Mouse (Mus musculus) heart, postnatal 14 days (tissue): Measurements from ENCODE around the gene Parva. TPM values are rescaled to one million over a fixed set of nuclear protein-coding genes. Genes with fewer than 3 reads are reported as not detected.

Source experiments
- DNase-seq, 2 experiments: peaks; one replicate each; pipeline ENCODE4 v3.0.0; 2021 to 2022
- intact Hi-C: fragments of 180-260 bp; cut with DNase I; formaldehyde crosslinking; loops from one replicate; pipeline ENCODE4 v1.15.1; 2025
- total RNA-seq, 2 experiments: library from RNA; stranded (reverse); gene quantifications; 2 replicates each; pipeline ENCODE4 v1.2.3; 2021

The Parva gene
- total RNA-seq, 2 experiments from 2014 or later: 69.1 to 69.4 TPM

DNA sequence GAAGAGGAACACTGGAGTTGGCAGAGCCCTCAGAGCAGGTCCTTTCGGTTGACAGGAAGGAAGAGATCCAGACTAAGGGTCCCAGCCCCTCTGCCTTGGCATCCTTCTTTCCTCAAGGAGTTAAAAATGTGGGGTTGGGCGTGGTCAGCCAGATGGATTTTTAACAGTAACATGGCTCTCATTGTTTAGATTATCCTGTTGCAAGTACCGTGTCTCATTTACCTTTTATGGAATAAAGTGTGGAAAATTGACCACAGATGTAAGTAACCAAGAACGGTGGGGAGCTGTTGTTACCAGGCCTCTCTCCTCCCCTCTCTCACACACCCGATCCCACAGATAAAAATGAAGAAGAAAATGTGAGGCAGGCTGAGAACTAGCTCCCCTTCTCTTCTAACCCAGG is 75.5 kb downstream of the Parva start:
- intact Hi-C loops: no loop called here
- DNase-seq: no peak

DNA sequence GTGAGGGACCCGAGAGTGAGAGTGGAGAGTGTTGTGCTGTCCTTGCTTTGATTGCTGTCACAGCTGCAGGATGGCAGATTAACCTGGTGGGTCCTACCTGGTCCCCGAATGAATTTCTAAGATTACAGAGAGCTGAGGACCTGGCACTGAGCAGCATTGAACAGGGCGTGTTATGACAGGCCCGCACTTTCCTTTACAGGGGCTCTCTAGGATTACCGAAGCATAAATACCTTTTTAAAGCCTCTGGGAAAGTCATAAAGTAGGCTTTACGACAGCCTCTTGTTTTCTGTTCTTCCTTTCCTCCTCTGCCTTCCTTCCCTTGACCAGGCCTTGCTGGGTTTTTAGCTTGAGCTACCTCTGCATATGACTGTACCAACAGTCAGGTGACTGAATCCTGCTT is 76.1 kb downstream of the Parva start:
- DNase-seq: no peak
- intact Hi-C loops: no loop called here

DNA sequence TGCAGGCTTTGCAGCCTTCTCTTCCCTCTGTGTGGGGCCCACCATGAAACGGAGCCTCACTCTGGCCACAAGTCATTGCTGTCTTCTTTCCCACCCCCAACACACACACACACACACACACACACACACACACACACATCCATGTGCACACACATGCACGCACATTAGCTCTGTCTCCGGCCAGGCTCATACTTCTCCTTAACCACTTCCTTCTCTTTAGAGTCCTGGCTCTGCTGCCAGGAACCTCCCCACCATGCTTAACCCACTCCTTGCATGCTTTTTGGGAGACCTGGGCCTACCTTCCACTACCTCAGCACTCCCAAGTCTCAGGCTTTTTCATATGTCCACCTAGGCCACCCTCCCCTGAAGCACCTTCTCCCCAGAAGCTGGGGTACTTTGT is 76.6 kb downstream of the Parva start:
- no peak for DNase-seq
- intact Hi-C loops: no loop called here

DNA sequence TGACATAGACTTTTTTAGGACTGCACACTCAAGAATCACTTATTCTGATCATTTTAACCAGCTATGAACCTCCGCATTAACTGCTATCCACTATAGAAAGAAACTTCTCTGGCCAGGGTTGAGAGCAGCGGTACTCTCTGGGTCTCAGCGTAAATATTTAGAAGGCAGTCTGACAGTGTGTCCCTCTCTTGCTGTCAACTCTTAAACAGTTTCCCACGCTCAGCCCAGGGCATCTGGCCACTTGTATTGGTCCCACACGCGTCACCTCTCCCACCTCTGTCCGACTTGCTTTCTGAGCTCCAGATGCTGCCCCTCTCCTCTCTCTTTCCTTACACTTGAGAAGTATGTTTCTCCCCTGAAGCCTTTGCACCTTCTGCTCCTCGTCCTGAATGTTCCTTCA is 81.8 kb downstream of the Parva start:
- intact Hi-C loops: no loop called here
- no peak for DNase-seq

DNA sequence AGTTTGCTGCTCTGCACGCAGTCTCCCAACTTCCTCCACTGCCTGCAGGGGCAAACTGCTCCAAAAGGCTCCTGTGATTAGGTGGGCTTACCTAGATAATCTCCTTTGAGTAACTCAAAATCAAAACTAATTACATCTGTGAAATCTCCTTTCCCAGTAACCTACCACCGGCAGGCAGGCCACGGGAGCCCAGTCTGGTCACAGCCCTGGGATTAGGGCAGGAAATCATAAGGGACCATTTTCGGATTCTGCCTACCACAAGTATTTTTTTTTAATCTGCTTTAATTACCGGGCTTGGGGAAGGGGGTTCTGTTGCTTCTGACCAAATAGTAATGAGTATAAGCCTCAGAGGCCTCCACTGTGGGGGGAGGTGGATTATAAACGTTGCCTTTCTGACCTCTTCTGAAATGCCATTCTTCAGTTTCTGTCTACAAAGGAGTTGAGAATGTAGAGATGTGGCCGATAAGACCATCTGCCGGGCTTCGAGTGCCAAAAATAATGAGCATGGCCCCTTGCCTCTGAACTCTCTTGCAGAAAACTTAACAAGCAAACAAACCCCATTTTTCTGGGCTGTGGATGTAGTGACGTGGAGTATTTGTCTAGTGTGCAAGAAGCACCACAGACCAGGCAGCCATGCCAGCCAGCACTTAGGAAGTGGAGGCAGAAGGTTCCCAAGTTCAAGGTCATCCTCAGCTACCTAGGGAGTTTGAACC is 83.2 kb downstream of the Parva start:
- intact Hi-C loops: no loop called here
- no peak for DNase-seq

DNA sequence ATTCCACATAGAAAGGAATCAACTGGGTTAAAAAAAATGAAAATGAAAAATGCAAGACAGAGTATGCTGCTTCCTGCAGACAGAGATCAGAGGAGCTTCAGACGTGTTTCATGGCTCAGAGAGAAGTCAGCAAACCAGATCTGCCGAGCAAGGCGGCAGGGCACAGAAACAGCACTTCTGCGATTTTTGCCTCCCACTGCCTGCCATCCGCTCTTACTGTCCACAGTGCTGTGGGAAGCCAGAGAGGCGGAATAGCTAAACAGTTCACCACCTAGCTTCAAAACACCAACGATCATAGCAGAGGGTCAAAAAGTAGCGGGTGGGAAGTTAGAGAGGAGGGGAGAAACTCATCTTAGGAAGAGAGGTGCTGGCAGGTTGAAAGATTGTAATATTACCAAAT is 84.0 kb downstream of the Parva start:
- DNase-seq: no peak
- intact Hi-C loops: no loop called here

DNA sequence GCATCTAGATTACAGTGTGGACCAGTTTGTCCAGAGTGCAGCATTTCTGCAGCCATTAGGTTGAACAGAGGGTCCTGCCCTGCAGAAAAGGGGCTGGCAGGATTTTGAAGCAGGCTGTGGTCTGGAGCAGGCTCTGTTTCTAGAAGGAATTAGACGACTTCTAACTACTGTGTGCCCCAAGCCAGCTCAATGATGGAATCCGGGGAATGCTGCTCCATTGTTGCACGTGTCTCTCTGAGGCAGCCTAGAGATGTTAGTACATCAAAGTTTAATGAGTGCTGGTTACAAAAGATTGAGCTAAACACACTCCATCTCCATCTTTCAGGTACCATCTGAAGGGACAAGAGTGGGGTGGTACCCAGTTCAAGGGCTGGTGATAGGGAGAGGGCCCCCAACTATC is 85.0 kb downstream of the Parva start:
- DNase-seq: no peak
- intact Hi-C loops: no loop called here

DNA sequence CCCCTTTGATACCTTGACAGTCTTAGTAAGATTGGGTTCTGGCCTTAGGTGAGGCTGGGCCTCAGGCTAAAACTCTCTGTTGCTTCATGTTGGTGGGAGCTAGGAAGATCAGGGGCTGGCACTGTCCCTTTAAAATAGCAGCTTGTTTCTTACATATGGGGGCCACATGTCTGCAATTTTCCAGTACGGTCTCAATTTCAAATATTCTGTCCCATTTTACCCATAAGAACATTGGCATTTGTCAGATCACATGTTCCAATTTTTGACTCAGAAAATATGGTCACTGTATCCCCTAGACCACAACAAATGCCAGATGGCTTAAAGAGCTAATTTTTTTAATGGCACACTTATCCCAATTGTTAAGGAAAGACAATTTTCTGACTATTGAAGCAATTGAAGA is 85.6 kb downstream of the Parva start:
- intact Hi-C loops: no loop called here

DNA sequence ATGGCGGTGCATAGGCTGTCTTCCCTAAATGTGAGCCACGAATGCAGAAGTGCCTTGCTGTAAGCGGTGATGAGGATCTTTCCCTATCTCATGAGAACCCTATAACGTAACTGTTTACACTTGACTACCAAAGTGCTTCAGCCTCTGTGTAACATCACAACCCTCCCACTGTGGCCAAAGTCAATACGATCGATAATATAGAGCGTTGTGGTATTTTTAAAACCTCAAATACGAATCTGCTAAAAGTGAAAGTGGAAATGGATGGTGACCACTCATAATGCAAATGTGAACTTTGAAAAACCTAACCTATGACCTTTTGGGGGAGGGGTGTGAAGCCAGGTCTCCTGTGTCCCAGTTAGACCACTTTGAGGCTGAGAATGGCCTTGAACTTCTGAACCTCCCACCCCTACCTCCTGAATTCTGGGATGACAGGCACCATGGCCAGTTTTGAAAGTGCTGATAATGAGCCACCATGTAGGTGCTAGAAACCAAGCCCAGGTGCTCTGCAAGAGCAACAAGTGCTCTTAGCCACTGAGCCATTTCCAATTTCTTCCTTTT is 87.4 kb downstream of the Parva start:
- DNase-seq: no peak
- intact Hi-C loops: no loop called here

More for the DNA sequence above, 85.6 kb downstream of the Parva start:
- no peak for DNase-seq

DNA sequence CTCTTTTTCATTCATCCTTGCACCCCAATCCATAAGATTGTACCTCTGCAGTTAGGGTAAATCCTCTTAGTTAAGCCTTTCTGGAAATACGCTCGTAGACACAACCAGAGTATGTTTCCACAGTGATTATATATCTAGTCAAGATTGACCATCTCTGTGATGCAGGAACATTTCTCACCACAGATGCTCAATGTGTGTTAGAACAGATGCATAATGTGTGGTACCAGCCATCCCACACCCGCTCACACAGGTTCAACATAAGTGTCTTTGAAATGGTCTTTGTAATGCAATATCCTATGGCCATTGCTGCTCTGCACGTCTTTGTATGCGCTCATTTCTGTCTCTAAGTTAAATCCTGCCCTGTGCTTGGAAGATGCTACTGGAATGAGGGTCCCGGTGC is 98.2 kb downstream of the Parva start:
- intact Hi-C loops: no loop called here
- no peak for DNase-seq

DNA sequence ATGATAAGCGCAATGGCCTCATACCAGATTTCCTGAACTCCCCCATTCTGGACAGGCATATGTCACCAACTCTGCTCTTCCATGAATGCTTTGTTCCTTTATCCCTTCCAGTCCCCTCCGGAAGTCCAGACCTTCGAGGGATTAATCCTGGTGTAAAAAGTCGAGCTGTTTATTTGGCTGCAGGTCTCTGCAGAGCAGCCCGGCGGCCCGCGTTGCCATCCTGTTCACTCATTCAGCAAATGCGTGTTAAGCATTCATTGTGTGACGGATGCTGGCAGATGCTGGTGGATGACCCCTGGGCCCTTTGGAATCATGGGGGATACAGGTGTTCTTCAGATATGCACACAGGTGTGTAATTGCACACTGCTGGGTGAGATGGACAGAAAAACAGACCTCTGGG is 98.9 kb downstream of the Parva start:
- intact Hi-C loops: no loop called here
- no peak for DNase-seq

DNA sequence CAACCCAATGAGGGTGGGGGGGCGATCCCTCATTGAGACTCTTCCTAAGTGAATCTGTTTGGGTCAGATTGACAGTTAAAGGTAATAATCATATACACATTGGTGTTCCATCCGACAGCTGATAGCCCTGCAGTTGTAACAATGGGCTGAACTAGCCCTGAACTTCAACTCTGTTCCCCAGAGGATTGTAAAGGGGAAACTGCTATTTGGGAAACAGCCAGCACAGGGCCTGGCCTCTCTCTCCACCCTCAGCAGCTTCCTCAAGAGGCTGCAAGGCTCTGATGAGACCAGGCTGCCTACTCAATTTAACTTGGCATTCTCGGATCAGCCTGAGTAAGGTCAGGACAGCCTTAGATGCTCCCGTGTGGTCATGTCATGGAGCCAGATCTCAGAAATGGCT is 99.9 kb downstream of the Parva start:
- peak; percentile 37 to 53 for DNase-seq
- intact Hi-C loops: no loop called here

DNA sequence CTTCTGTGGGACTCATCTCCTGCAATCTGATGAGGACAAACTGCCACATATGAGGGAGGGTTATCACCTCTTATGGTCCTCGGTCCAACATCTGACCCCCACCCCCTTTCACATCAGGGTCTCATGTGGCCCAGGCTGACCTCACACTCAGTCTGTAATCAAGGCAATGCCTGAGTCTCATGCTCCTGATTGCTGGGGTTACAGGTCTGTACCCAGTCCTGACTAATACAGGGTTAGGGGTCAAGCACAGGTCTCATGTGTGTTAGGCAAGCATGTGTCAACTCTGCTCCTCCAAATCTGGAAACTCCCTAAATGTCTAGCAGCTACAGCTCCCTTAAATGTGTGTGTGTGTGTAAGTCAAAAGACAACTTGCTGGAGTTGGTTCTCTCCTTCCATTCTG is 100.8 kb downstream of the Parva start:
- DNase-seq: no peak
- intact Hi-C loops: no loop called here

DNA sequence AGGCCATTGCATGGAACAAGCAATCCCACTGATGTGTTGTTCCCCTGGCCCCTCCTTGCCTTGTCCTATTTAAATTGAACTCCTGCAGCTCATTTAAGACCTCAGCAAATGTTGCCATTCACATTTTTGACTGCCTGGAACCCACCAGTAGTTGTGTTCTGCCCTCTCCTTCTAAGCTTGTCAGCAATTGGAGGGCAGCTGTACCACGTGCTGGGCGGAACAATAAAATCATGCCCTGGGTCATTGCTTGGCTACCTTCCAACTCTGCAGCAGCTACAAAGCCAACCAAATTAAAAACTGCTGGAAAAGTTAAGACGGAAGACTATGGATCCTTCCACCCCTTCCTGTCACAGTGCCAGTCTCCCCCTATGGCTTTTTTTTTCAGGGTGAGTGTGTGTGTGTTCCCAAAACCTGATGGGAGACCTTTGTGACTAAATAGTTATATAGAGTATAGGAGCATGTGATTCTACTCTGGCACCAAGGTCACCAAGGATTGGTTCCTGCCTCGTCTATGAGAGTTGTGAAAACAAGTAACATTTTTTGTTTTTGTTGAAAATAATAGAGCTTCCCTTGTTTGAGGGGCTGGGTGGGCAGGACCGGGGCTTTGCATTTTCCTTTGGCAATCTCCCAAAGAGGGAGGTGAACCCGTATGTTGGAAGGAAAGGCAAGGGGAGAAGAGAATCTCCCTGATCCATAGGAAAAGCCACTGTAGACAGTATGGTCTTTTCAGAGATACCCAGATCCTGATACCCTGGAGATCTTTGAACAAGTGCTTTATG is 101.5 kb downstream of the Parva start:
- DNase-seq: peak; percentile 11 to 36

DNA sequence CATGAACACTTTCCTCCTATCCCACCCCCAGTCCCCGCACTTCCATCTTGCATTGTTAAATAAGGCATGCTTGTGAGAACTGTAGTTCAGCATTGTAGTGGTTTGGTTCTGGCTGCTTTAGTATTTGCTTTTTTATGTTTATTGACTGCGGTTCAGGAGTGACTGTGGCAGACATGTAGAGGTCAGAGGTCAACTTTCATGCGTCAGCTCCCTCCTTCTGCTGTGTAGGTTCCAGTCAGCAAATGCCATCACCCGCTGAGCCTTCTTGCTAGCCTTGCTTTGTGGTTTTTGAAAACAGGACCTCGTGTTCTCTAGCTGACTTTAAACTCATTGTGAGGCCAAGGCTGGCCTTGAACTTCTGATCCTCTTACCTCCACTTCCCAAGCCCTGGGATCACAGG is 103.6 kb downstream of the Parva start:
- no peak for DNase-seq
- intact Hi-C loops: no loop called here

More for the DNA sequence above, 101.5 kb downstream of the Parva start:
- intact Hi-C loops: no loop called here

DNA sequence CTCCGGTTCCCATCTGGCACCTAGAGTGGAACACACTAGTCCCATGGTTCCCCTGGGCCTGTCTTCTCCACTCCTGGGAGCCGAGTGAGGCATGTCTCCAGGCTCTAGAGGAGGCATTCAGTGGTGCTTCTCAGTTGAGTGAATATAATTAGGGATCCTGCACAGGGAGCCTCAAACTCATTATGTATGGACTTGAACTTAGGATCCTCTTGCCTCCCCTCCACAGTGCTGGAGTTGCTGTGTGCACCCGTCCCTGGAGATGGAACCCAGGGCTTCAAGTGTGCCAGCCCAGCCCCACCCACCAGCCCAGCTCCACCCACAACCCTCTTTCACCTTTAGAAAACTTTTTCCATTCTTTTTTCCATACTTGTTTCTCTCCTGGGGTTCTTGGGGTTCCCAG is 106.8 kb downstream of the Parva start:
- no peak for DNase-seq
- intact Hi-C loops: no loop called here

DNA sequence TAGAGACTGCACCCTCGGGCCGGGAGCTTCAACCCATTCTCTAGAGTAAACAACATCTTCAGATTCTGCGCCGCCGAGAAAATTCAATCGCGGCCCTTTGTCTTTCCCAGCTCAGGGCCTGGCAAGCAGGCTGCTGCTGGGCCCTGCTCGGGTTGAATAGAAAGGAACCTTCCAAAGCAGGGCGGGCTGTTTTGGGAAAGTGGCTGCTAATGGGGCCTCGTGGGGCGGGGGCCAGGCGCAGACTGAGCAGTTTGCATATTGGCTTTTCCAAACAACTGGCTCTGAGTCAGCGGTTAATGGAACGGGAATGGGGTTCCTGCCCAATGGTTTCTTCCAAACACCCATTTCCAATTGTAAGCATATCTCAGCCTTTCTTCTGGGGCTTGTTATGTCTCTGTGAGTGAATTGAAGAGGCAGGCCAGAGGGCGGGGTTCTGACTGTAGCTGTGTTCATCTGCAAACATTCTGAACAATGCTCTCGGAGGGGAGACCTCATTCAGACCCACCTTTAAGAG is 108.2 kb downstream of the Parva start:
- intact Hi-C loops: no loop called here
- peak; percentile 48 to 49 for DNase-seq

DNA sequence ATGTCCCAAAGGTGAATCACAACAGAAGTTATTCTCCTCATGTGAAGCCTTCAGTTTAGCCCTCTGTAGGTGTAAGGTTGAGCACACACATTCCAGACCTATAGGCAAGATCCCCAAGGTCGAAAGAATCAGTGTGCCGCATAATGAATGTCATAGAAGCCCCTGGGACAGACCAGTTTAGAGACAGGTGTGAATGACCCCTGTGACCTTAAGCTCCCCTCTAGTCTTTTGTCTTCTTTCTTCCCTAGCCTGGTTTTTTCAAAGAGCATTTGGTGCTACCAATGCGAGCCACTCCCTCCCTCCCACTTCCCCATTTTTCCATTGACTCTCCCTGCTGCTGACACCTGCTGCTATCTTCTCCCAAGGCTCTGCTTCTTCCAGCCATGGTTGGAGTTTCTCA is 121.8 kb downstream of the Parva start:
- DNase-seq: no peak
- intact Hi-C loops: no loop called here

DNA sequence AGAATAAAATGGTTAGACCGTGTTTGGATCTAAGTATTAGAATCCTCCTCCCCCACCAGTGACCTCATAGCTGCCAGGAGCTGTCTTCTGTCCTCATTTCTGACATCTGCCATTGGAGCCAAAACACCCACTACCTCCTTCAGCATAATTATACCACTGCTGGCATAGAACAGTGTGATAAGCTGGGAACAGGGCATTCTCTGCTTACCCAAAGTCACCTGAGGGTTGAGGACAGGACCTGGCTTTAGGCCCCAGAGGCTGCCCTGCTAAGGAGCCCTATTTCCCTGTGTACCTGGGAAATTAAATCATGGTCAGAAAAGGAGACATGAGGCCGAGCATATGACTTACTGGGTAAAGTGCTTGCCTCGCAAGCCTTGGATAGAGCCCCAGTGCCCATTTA is 134.2 kb downstream of the Parva start:
- DNase-seq: peak; percentile 33 to 36
- intact Hi-C loops: loop anchor here (5.0 kb wide), 3 partner anchors 89 to 159 kb away; no protein-coding TSS in a partner anchor

DNA sequence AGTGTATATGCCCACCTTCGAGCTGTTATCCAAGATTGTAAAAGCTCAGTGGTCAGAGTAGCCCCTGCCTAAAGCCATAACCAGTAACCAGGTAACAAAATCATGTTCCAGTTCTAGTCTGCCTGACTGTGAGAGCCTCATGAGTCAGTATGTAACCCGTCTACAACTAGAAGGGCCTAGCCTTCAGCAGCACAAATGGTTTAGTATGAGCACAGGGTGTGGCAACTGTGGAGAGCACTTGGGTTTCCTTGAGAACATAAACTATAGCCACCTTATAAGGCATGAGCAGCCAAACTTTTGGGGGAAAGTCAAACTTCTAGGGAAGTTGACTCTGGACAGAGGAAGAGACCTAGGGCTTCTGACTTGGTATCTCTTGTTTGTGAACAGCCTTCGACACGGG is 139.7 kb downstream of the Parva start:
- no peak for DNase-seq
- intact Hi-C loops: no loop called here

DNA sequence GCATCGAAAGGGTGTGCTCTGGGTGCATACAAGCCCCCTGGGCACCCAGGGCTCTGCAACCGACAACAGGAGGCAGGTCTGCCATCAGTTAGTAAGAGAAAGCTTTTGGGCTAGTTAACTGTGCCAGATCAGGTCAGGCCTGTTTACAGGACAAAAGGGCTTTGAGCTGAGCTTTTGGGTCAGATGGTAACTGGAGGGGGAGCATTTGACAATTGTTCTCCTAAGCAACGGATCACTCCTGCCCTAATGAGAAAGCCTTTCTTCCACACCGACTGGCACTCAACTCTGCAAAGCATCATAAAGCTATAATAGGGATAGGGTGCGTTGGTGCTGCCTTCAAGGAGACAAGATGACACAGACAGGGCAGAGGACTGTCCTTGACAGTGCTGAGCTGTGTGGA is 141.7 kb downstream of the Parva start:
- intact Hi-C loops: no loop called here
- DNase-seq: no peak

DNA sequence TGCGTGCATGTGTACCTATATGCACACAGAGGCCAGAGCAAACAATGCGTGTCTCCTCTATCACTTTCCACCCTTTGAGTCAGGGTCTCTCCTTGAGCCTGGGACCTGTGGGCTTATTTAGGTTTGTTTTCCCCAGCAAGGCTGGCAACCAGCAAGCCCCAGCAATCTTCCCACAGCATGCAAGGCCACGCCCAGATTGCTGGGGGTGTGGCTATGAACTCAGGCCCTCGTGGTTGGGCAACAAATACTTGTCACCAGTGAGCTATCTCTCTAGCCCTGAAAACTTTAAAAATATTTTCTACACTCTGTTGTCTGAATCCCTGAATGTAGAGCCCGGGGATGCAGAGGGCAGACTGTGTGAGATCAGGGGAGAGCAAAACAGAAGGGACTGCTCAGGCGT is 154.3 kb downstream of the Parva start:
- DNase-seq: no peak
- intact Hi-C loops: no loop called here
